Mouse (Mus musculus): Measurements from ENCODE around the gene Ddx39b.

GRCm38 (mm10) chr17:35198029-35198428, 43.5 kb upstream of the Ddx39b start:
- TF ChIP-seq POLR2A (IDR thresholded peaks at IDR 0.05; ENCODE audit: low read depth, low read length), result no peak
- TF ChIP-seq CTCF (conservative IDR thresholded peaks at IDR 0.05; ENCODE audit: insufficient read depth, insufficient read length, low read depth, low read length), result no peak
